Mouse (Mus musculus) lung, embryonic 14.5 days (tissue): ENCODE data around the gene Hivep3. TPM values are rescaled to one million over a fixed set of nuclear protein-coding genes. Genes with fewer than 3 reads are reported as not detected.
A peak's percentile ranks its signal among the peaks of the same experiment; 100 is the strongest.

Source experiments
- ATAC-seq: fragments of 200-750 bp; cut with Nextera tagmentation; 2 replicates; pipeline ENCODE4 v1.8.0; 2017; ENCODE audit warnings: mild to moderate bottlenecking, moderate TSS enrichment, moderate library complexity; ENCODE audit not compliant: insufficient read depth
- DNase-seq: peaks from one replicate; pipeline ENCODE4 v3.0.0-alpha.2; 2015
- H3K27ac ChIP-seq: fragments of 300-500 bp; sonication (generic); 2 replicates; pipeline ENCODE4 v1.5.1; 2014; ENCODE audit warnings: low read depth, mild to moderate bottlenecking, moderate library complexity
- H3K27me3 ChIP-seq: fragments of 300-500 bp; sonication (generic); 2 replicates; pipeline ENCODE4 v1.6.1; 2014; ENCODE audit warnings: low read length, control low read depth; ENCODE audit not compliant: insufficient read depth
- H3K36me3 ChIP-seq: fragments of 300-500 bp; sonication (generic); 2 replicates; pipeline ENCODE4 v1.6.1; 2014; ENCODE audit warnings: control low read depth; ENCODE audit not compliant: insufficient read depth
- H3K4me1 ChIP-seq: fragments of 300-500 bp; sonication (generic); 2 replicates; pipeline ENCODE4 v1.6.1; 2014; ENCODE audit warnings: antibody characterized with exemption, control low read depth; ENCODE audit not compliant: insufficient read depth
- H3K4me2 ChIP-seq: fragments of 300-500 bp; sonication (generic); 2 replicates; pipeline ENCODE4 v1.6.1; 2014; ENCODE audit warnings: mild to moderate bottlenecking
- H3K4me3 ChIP-seq: fragments of 300-500 bp; sonication (generic); 2 replicates; pipeline ENCODE4 v1.5.1; 2014; ENCODE audit warnings: low read depth, low read length
- H3K9ac ChIP-seq: fragments of 300-500 bp; sonication (generic); 2 replicates; pipeline ENCODE4 v1.6.1; 2014
- H3K9me3 ChIP-seq: fragments of 300-500 bp; sonication (generic); 2 replicates; pipeline ENCODE4 v1.6.1; 2016; ENCODE audit warnings: low read depth, low read length, control low read depth
- CTCF ChIP-seq: IDR thresholded peaks from 2 replicates; pipeline ENCODE4 v1.5.1; 2016; ENCODE audit warnings: antibody characterized with exemption, low read depth
- WGBS: fragments of 180-500 bp; shearing (Covaris S2); extraction: QIAGEN DNeasy Blood & Tissue Kit; methylation state at CpG from one replicate; pipeline ENCODE4 v1.1.7; 2014; 5-methylcytosine and 5-hydroxymethylcytosine counted together
- polyA plus RNA-seq: library from polyadenylated mRNA; unstranded; fragments of >200 nt; fragmentation: Nextera tagmentation; extraction: Ambion mirVana; gene quantifications from 2 replicates; pipeline ENCODE4 v1.2.1, GENCODE M21; 2014

The Hivep3 gene
- polyA plus RNA-seq, 1 experiment from 2014 or later, result 22.0 TPM

DNA sequence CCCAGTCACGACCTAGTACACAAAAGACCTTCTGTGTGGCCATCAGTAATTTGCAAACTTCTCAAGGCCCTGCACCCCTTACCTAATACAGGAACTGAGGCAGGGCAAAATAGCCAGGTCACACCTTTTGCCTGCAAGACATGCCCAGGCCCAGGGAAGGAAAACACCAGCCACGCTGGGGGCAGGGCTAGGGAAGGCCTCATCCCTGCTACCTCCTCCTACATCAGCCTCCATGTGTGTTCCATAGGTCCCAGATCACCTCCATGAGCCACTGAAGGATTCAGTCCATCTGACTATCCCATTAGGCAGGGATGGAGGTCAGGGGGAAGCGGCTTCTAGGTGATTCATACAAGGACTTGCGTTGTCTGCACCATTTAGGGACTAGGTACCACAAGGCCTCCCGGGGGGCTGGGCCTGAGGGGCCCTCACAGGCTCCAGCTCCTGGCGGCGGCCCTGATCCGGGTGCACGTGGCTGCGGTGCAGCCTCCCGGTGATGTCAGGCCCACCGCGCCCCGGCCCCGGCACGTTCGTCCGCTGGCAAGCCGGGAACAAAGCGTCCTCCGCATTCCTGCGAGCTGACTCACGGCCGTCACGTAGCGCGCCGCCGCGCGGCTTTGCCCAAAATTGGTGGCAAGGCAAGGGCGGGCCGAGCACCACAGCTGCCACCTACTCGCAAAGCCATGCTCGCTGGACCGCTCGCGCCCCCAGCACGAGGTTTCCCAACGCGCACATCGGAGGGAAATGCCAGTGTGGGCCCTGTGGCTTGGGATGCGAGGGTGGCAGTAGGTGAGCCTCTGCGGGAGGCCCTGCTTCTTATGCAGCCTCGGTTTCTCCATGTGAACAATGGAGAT, 414.9 kb downstream of the Hivep3 start:
- peak; percentile 39 for TF ChIP-seq CTCF
- Histone ChIP-seq H3K27me3 (no peaks in the 10 kb centered on the region), H3K4me3 (0 out of 2 replicates have a peak overlapping the region, but pooled peaks have one; percentile 10), H3K9me3 (no peaks in the 10 kb centered on the region), H3K36me3 (no peaks in the 10 kb centered on the region), H3K4me2 (peak overlapping the region; percentile 57), H3K27ac (peak overlapping the region; percentile 47), H3K9ac (peak overlapping the region; percentile 36), H3K4me1 (peaks cover 7% of the 10 kb centered on the region; the same call in 1 of the 2 replicates)
- ATAC-seq, result peak; percentile 86
- 4% methylated on average over 43 of the region's 45 CpGs for WGBS
- peak; percentile 93 for DNase-seq

DNA sequence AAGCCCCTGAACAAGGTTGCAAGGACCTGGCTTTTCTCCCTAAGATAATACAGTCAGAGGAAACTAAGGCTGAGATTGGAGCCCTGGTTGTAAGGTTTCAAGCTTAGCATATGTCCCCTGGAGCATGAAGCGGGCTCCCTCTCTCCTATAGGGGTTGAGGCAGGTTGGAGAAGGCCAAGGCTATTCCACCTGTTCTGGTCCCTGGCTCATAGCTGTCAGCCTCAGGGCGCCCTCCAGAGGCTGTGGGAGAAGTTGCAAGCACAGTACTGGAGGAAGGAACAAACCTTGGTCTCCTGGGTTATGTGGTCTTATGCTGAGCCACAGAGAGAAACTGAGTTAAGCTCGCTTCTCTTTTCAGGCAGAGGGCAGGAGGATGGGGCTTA, 415.5 kb downstream of the Hivep3 start:
- Histone ChIP-seq H3K27ac (peak overlapping the region; percentile 47), H3K4me1 (peaks cover 7% of the 10 kb centered on the region; the same call in 1 of the 2 replicates), H3K4me3 (no peak overlapping the region), H3K9me3 (no peaks in the 10 kb centered on the region), H3K27me3 (no peaks in the 10 kb centered on the region), H3K4me2 (peak overlapping the region; percentile 57), H3K9ac (no peak overlapping the region), H3K36me3 (no peaks in the 10 kb centered on the region)
- DNase-seq (peak; percentile 54), ATAC-seq (peak; percentile 23)
- peak; percentile 64 for TF ChIP-seq CTCF
- WGBS, result 42% methylated on average over 3 of the region's 3 CpGs

DNA sequence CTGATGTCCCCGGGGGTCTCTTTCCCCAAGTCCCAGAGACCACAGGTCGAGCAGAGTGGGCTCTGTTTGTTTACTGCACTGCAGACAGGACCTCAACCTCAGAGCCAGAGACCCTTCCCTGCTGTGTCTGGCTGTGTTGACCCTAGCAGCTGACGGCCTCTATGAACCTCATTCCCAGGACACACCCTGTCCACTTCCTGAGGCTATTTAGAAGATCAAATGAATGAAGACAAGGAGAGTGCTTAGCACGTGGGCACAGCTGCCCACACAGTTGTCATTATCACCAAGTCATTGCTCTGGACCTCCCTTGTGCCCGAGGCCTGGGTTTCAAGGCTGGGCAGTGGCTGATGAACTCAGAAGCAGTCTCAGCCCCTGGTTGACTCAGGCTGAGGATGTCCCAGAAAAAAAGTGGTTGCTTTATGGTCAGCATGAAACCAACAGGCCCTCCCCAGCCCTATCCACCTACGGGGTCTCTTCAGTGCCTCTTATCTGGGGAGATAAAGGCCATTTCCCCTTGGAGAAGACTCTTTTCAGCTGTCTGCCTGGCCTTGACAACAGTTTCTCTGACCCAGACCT, 416.8 kb downstream of the Hivep3 start:
- Histone ChIP-seq H3K9me3 (no peaks in the 10 kb centered on the region), H3K27me3 (no peaks in the 10 kb centered on the region), H3K9ac (no peak overlapping the region), H3K36me3 (no peaks in the 10 kb centered on the region), H3K4me2 (no peak overlapping the region), H3K27ac (no peak overlapping the region), H3K4me3 (no peak overlapping the region), H3K4me1 (peaks cover 7% of the 10 kb centered on the region; the same call in 1 of the 2 replicates)
- 53% methylated on average over 6 of the region's 6 CpGs for WGBS
- ATAC-seq (no peak), DNase-seq (no peak)
- no peak for TF ChIP-seq CTCF

- Histone ChIP-seq H3K27me3 (no peaks in the 10 kb centered on the region), H3K4me1 (peaks cover 7% of the 10 kb centered on the region; the same call in 1 of the 2 replicates), H3K9me3 (no peaks in the 10 kb centered on the region), H3K4me3 (no peak overlapping the region), H3K4me2 (no peak overlapping the region), H3K27ac (no peak overlapping the region), H3K36me3 (no peaks in the 10 kb centered on the region), H3K9ac (no peak overlapping the region)
- 71% methylated on average over 6 of the region's 6 CpGs for WGBS
- DNase-seq, result no peak
- TF ChIP-seq CTCF, result no peak
- no peak for ATAC-seq
Measured at GRCm38 (mm10) chr4:120151906-120152305, 418.3 kb downstream of the Hivep3 start.

- Histone ChIP-seq H3K27me3 (no peaks in the 10 kb centered on the region), H3K9ac (no peak overlapping the region), H3K4me3 (no peak overlapping the region), H3K36me3 (no peaks in the 10 kb centered on the region), H3K4me2 (no peak overlapping the region), H3K27ac (no peak overlapping the region), H3K4me1 (peaks cover 7% of the 10 kb centered on the region; the same call in 1 of the 2 replicates), H3K9me3 (no peaks in the 10 kb centered on the region)
- ATAC-seq, result no peak
- TF ChIP-seq CTCF, result no peak
- no peak for DNase-seq
- WGBS, result 44% methylated on average over 4 of the region's 4 CpGs
Measured at GRCm38 (mm10) chr4:120152648-120153047, 419.1 kb downstream of the Hivep3 start.

DNA sequence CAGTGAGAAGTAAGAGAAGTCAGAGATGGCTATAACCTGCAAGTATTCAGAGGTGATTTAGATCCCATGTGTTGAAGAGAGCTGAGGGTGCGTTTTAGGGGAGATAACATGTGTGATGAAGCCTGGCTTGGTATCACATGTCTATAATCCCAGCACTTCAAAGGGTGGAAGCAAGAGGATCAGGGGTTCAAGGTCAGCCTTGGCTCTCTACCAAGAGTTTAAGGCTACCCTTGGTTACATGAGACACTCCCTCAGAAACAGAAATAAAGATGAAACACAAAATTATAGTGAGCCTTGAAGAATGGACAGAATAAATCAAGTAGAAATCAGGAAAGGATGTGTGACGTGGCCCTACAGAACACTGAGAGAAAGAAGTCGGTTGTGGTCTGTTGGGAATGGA, 420.2 kb downstream of the Hivep3 start:
- Histone ChIP-seq H3K27ac (no peak overlapping the region), H3K4me1 (0 out of 2 replicates have a peak, but pooled peaks cover under 1% of the 10 kb centered on the region), H3K9ac (no peak overlapping the region), H3K36me3 (no peaks in the 10 kb centered on the region), H3K27me3 (no peaks in the 10 kb centered on the region), H3K9me3 (no peaks in the 10 kb centered on the region), H3K4me2 (no peak overlapping the region), H3K4me3 (no peak overlapping the region)
- DNase-seq, result no peak
- ATAC-seq, result no peak
- WGBS, result 83% methylated on average over 3 of the region's 3 CpGs
- no peak for TF ChIP-seq CTCF

DNA sequence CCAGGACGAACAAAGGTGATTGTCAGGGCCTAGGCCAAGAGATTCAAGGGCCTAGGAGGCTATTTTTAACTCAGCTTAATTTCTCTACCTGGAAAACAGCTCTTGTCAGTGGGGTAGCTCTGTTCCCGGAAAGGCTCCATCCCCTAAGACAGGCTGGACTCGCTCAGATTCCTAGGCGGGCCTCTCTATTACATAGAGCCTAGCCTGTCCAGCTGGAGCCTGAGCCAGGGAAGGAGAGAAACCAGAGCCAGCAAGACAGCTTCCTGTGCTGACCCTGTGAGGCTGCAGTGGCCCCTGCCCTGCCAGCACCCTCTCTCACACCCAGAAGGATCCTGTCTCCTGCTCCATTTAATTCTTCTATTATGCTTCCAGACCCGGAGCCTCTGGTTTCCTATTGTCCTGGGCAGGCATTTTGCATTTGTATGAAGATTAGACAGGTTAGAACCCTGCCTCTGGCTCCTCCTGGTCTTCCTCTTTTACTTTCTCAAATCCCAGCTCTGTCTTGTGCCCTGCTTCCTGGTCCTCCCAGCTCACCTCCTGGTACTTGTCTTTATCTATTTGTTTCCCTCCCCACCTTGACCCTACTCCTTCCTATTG, 425.2 kb downstream of the Hivep3 start:
- Histone ChIP-seq H3K9ac (no peak overlapping the region), H3K4me3 (no peak overlapping the region), H3K27ac (no peak overlapping the region), H3K27me3 (no peaks in the 10 kb centered on the region), H3K4me1 (peaks cover 4% of the 10 kb centered on the region; the same call in 1 of the 2 replicates), H3K36me3 (no peaks in the 10 kb centered on the region), H3K9me3 (no peaks in the 10 kb centered on the region), H3K4me2 (no peak overlapping the region)
- WGBS, result 57% methylated on average over 5 of the region's 5 CpGs
- no peak for ATAC-seq
- TF ChIP-seq CTCF, result no peak
- no peak for DNase-seq
